Mouse (Mus musculus) right cerebral cortex, adult 18-20 months (tissue): ENCODE results near the gene Myo1c.

Experiments
- DNase-seq: peaks from one replicate; pipeline ENCODE4 v3.0.0; 2022; ENCODE audit warnings: mixed read lengths

The Myo1c gene

GRCm38 (mm10) chr11:75650958-75651425, 688 bp downstream of the Myo1c start:
- DNase-seq: no peak

GRCm38 (mm10) chr11:75651426-75652221, 1.3 kb downstream of the Myo1c start:
- DNase-seq: peak; percentile 86

GRCm38 (mm10) chr11:75652222-75652941, 2.1 kb downstream of the Myo1c start:
- DNase-seq: no peak

- no peak for DNase-seq
These were observed 2.8 kb downstream of the Myo1c start for GRCm38 (mm10) chr11:75652942-75653684.

- DNase-seq: peak; percentile 44
These were observed 3.6 kb downstream of the Myo1c start for GRCm38 (mm10) chr11:75653781-75654470.

- no peak for DNase-seq
These were observed 4.4 kb downstream of the Myo1c start for GRCm38 (mm10) chr11:75654471-75655390.

GRCm38 (mm10) chr11:75655621-75656545, 5.6 kb downstream of the Myo1c start:
- DNase-seq: peak; percentile 59

- no peak for DNase-seq
These were observed 6.6 kb downstream of the Myo1c start for GRCm38 (mm10) chr11:75656621-75657590.

- DNase-seq: no peak
These were observed 7.5 kb downstream of the Myo1c start for GRCm38 (mm10) chr11:75657841-75658240.

- DNase-seq: no peak
These were observed 8.0 kb downstream of the Myo1c start for GRCm38 (mm10) chr11:75658311-75658710.

GRCm38 (mm10) chr11:75658996-75659750, 8.9 kb downstream of the Myo1c start:
- no peak for DNase-seq

GRCm38 (mm10) chr11:75660081-75660590, 9.8 kb downstream of the Myo1c start:
- DNase-seq: no peak

- no peak for DNase-seq
These were observed 10.9 kb downstream of the Myo1c start for GRCm38 (mm10) chr11:75660941-75661800.

- DNase-seq: no peak
These were observed 11.8 kb downstream of the Myo1c start for GRCm38 (mm10) chr11:75662131-75662530.

GRCm38 (mm10) chr11:75666296-75666695, 16.0 kb downstream of the Myo1c start:
- DNase-seq: no peak

- DNase-seq: no peak
These were observed 18.3 kb downstream of the Myo1c start for GRCm38 (mm10) chr11:75668621-75669020.
